Mouse (Mus musculus) ovary, postnatal 10 days (tissue): ENCODE data around the gene Bhmt2.

Experiments
- DNase-seq: peaks from one replicate; pipeline ENCODE4 v3.0.0; 2022; ENCODE audit warnings: low spot score

Bhmt2 gene

GRCm38 (mm10) chr13:93674131-93674561, at the start of gene Bhmt2, which contains the start of gene Dmgdh:
Gene Bhmt2 (minus strand): TSS chr13:93674302.
Gene Dmgdh (plus strand): TSS chr13:93674433.
- DNase-seq = no peak

GRCm38 (mm10) chr13:93723455-93723854, 49.4 kb upstream of the Bhmt2 start:
- DNase-seq = no peak

- DNase-seq = no peak
Observed at GRCm38 (mm10) chr13:93721916-93722315, 47.8 kb upstream of the Bhmt2 start.

GRCm38 (mm10) chr13:93718948-93719347, 44.8 kb upstream of the Bhmt2 start:
- peak; percentile 31 for DNase-seq

GRCm38 (mm10) chr13:93717113-93717512, 43.0 kb upstream of the Bhmt2 start:
- DNase-seq = no peak

GRCm38 (mm10) chr13:93713826-93714225, 39.7 kb upstream of the Bhmt2 start:
- no peak for DNase-seq

GRCm38 (mm10) chr13:93712362-93712761, 38.3 kb upstream of the Bhmt2 start:
- DNase-seq = no peak

- DNase-seq = no peak
Observed at GRCm38 (mm10) chr13:93711226-93711625, 37.1 kb upstream of the Bhmt2 start.

GRCm38 (mm10) chr13:93710325-93710724, 36.2 kb upstream of the Bhmt2 start:
- no peak for DNase-seq

GRCm38 (mm10) chr13:93707271-93707670, 33.2 kb upstream of the Bhmt2 start:
- no peak for DNase-seq

GRCm38 (mm10) chr13:93705697-93706096, 31.6 kb upstream of the Bhmt2 start:
- no peak for DNase-seq

- DNase-seq = no peak
Observed at GRCm38 (mm10) chr13:93698866-93699265, 24.8 kb upstream of the Bhmt2 start.

GRCm38 (mm10) chr13:93690821-93691220, 16.7 kb upstream of the Bhmt2 start:
- DNase-seq = no peak

GRCm38 (mm10) chr13:93689566-93689965, 15.5 kb upstream of the Bhmt2 start:
- no peak for DNase-seq

GRCm38 (mm10) chr13:93687321-93687720, 13.2 kb upstream of the Bhmt2 start:
- no peak for DNase-seq

- no peak for DNase-seq
Observed at GRCm38 (mm10) chr13:93685226-93685625, 11.1 kb upstream of the Bhmt2 start.

GRCm38 (mm10) chr13:93683336-93683735, 9.2 kb upstream of the Bhmt2 start:
- no peak for DNase-seq

GRCm38 (mm10) chr13:93676864-93677263, 2.8 kb upstream of the Bhmt2 start:
- no peak for DNase-seq

GRCm38 (mm10) chr13:93673296-93673695, 806 bp downstream of the Bhmt2 start:
- DNase-seq = no peak

GRCm38 (mm10) chr13:93672371-93672770, 1.7 kb downstream of the Bhmt2 start:
- no peak for DNase-seq

GRCm38 (mm10) chr13:93667586-93667985, 6.5 kb downstream of the Bhmt2 start:
- DNase-seq = no peak

GRCm38 (mm10) chr13:93657941-93658340, 16.2 kb downstream of the Bhmt2 start:
- no peak for DNase-seq

- no peak for DNase-seq
Observed at GRCm38 (mm10) chr13:93653382-93653781, 20.7 kb downstream of the Bhmt2 start.

GRCm38 (mm10) chr13:93648387-93649130, 25.5 kb downstream of the Bhmt2 start:
- no peak for DNase-seq
